Mouse (Mus musculus) embryo, embryonic 10.5 days (tissue): Measurements from ENCODE around the gene Uqcc3.
"Not testable (repeated sequence)": the region's sequence is repeated elsewhere in the genome, so short reads cannot be mapped to it uniquely, and the experiment has no call there.

Experiments used
- DNase-seq: peaks from one replicate; pipeline ENCODE4 v3.0.0-alpha.2; 2015; ENCODE audit warnings: low spot score

Gene Uqcc3

DNA sequence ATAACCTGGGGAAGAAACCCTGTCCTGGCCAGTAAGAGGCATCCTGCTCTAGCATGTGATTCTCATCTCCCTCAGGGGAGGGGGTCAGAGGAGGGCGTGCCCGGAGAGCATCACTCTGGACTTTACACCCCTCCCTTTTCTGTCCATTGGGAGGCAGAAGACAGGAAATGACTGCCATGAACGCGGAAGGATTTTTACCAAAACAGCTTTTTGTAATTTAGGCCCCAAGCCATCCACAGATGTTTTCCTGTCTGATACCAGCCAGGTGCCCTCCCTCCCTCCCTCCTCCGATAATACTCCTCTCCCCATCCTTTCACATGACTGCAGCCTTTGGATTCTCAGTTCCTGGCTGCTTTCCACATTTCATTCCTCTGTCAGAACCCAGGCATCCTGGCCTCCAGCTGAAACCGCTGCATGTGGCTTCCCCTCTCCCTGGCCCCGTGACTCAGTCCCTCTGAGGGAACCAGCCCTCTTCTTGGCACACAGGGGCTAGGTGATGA is 30.3 kb downstream of the Uqcc3 start, which contains the start of gene Lrrn4cl:
TSS of gene Lrrn4cl (plus strand) at position 367 of the 500 bp plus-strand sequence.
- DNase-seq: peak; percentile 64

DNA sequence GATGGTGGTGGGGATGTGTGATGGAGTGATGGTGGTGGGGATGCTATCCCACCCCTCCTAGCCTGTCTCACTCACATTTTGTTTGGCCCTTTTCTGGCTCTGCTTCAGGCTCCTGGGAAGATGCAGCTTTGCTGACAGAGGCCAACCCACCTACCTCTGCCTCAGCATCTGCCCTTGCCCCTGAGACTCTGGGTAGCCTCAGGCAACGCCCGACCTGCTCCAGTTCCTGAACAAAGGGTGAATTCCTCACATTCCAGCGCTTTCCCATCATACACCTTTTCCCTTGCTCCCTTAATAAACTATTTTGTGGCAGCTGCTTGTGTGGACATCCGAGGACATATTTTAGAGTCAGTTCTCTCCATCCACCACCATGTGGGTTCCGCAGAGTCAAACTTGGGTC is 32.4 kb downstream of the Uqcc3 start:
- DNase-seq: no peak

DNA sequence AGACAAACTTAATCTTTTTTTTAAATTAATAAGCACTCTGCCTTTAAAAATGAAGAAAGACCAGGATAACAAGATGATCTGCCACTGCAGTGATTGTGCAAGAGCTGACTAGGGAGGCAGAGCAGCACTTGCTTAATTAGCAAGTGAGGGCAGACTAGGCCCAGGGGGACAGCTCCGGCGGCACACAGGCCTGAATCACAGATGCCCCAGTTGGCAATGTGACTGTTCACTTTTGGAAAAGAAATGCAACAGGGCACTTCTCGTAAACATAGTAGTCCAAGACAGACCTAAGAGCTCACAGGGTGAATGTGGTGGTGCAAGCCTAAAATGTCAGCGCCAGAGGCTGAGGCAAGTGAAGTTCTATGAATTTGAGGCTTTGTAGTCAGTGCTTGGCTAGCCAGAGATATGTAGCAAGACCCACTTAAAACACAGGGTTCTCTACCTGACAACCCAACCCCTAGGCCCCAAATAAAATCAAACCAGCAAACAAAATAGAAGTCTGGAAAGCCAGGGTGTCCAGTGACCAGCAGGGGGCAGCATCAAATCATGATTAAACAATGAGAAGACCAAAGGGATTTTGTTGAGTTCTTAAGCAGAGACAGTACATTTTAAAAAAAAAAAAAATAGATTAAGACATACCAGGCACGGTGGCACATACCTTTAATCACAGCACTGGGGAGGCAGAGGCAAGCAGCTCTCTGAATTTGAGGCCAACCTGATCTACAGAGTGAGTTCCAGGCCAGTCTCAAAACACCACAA is 36.2 kb downstream of the Uqcc3 start:
- peak; percentile 90 for DNase-seq

DNA sequence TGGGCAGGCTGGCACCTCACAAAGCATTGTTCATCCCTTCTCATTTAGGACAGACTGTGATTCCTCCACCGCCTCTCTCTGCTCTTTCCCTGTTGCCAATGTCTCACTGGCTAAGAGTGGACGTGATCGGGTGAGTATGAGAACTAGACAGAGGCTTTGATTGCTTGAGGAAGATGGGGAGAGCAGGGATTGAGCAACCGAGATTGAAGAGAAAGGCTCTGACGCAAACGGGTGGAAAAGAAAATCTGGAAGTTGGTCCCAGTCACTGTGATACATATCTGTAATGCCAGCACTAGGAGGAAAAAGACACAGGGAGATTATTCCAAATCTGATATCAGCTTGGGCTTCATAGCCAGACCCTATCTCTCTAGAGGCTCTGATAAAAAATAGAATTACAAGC is 37.8 kb downstream of the Uqcc3 start:
- no peak for DNase-seq

DNA sequence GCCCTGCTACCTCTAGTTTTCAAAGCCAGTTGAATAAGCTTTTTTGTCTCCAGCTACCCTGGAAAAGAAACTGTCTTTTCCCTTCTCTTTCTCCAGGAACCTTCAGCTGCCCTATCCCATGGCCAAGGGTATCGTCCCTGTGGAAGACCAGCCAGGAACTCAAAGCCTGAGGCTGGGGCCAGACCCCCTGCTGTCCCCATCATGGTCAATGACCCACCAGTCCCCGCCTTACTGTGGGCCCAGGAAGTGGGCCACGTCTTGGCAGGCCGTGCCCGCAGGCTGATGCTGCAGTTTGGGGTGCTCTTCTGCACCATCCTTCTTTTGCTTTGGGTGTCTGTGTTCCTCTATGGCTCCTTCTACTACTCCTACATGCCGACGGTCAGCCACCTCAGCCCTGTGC is 39.7 kb downstream of the Uqcc3 start:
- DNase-seq: no peak

DNA sequence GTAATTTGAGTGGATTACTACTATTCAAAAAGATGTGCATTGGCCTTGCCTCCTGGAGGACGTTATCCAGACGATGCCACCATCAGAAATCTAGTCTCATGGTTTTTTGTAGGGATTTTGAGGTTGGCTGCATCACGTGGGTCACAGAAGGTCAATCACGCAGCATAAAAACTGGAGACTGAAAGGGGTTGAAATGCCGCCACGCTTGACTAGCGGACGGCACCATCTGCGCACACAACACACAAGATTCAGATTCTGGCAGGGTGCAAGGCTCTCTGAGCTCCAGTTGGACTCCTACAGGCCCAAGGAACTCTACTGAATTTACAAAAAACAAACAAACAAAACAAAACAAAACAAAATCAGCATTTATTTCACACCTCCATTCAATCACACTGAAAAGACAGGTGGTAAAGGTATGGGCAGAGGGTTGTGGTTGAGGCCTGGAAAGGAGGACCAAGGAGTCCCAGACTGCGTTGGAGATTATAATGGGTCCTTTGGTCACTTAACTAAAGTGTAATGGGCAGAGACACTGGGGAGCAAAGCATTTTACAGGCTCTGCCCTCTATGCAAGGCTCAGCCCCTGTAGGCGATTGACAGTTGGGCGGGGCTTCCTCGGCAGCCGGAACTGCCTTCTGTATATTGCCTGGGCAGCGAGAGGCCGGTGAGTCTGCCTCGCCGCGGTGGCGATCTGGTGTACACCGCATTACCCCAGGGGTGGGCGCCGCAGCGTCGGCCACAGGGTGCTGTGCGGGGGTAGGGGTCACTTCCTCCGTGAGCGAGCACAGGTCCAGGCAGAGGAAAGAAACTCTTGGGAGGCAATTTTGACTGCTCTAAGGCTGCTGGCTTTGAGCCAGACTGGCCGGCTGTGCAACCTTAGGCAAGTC is 40.6 kb downstream of the Uqcc3 start:
- peak; percentile 82 for DNase-seq

DNA sequence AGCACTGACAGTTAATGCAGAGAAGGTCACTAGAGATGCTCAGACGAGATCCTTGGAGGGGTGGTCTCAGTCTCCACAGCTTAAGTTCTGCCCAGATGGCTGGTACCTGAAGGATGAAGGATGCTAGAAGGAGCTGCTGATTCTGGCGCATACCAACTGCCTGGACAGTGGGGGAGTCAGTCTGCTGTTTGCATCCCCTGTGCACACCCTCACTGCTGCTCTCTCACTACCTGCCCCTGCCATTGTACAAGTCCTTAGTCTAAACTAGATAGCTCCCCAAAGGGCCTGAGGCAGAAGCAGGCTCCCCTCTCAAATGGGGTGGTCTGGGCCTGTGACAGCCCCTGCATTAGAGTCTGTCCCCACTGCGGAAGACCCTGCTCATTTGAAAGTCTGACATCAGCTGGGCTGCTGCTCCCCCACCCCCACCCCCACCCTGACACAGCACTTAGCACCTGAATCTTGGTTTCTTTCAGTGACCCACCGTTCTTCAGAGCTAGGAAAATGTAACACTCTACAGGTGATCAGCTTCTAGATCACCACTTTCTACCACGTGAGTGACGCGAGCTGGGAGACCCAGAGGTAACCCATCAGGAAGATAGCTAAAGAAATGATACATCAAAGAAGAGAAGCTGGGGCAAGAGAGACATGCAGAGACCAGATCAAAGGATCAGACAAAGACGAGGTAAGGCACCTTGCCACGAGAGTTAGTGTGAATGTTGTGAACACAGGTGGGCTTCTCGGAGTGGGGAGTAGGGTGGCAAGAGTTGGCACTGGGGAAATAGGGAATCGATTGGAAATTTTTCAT is 41.4 kb downstream of the Uqcc3 start, which contains the start of gene Gng3:
TSS of gene Gng3 (minus strand) at position 92 of the 805 bp plus-strand sequence.
- peak; percentile 67 for DNase-seq

DNA sequence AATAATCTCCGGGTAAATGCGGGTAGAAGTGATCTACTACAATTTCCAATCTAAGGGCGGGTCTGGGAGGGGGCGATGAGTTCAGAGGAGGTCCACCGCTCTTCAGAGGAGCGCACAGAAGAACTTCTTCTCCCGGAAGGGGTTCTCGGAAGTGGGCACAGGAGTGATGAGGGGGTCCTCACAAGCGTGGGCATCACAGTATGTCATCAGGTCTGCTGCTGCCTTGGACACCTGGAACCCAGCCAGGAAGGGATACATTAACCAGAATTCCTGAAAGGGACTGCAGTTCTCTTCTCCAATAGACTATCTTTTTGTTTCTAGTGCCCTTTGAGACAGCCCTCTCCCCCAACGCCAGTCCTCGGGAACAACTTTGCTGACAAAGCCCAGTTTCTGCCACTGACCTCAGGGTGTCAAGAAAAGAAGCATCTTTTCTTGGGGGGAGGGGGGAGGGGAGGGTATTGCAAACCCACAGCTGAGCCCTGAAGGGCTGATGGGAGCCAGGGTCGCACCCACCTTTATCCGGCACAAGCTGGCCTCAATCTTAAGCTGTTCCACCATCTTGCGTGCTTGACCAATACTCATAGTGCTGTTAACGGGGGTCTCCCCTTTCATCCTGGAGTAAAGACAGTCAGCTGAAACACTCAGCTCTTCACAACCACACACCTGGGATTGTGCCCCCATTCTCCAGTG is 42.5 kb downstream of the Uqcc3 start:
- no peak for DNase-seq

DNA sequence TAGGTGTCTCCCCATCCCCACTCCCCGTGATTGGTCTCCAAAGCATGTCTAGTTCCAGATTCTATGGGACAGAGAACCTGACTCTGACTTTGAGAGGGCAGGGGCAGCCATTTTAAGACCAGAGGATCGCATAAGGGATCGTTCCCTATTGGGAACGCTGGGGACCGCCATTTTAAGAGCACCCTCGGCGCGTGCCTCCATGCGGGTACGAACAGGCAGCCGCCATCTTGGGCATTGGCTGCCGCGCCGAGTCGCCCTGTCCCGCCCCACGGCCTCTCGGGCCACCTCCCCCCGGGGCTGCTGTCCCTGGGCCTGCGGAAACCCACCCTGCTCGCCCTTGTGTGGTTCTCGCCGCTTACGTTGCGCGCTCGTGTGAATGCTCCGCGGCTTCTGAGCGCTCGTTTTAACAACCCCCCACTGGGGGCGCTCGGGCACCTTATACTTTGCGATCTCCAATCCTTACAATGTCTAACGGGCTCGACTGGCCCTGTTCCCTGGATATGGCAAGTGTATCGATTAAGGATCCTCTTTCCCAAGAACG is 43.4 kb downstream of the Uqcc3 start, which contains the start of gene Bscl2:
TSS of gene Bscl2 (plus strand) at position 217 of the 541 bp plus-strand sequence.
- peak; percentile 89 for DNase-seq

DNA sequence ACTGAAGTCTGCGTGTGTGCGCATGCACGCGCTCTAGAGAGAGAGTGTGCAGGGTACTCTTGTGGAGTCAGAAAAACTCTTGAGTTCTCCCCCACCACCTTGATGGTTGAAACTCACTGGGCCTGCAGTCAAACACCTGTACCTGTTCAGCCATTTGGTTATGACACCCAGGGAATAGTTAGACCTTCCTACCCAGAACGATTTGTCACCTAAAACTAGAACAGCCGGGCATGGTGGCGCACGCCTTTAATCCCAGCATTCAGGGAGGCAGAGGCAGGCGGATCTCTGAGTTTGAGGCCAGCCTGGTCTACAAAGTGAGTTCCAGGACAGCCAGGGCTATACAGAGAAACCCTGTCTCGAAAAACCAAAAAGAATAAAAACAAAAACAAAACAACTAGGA is 44.4 kb downstream of the Uqcc3 start:
- DNase-seq: not testable (repeated sequence)

DNA sequence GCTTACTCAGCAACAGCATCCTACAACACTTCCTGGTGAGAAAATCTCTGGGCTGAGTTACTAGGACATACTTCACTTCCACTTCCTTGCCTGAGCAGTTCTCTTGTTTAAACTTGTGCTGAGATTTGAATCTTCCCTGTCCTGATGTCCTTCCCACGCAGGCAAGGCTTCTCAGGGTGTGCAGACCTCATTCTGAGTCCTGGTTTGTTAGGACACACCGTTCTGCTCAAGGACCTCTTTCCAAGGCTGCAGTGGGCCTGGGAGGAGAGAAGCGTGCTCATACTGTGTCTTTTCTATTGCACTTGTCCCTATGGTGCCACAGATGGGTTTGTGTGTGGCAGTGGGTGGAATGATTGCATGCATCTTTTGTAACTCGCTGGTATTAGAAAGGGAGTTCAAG is 47.8 kb downstream of the Uqcc3 start:
- DNase-seq: no peak

DNA sequence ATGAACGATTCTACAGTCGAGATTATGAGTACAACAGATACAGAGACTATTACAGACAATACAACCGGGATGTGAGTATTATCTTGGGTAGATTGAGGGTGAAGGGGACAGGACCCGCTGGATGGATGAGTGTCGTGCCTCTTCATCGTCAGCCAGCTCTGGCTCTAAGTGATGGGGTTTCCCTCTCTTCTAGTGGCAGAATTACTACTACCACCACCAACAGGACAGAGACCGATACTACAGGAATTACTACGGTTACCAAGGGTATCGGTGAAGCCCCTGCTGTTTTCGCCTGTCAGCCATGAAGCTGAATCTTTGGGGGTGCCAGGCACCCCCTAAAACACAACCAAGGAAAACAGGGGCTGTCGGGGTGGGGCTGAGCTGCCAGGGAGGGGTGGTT is 49.5 kb downstream of the Uqcc3 start:
- DNase-seq: peak; percentile 4

DNA sequence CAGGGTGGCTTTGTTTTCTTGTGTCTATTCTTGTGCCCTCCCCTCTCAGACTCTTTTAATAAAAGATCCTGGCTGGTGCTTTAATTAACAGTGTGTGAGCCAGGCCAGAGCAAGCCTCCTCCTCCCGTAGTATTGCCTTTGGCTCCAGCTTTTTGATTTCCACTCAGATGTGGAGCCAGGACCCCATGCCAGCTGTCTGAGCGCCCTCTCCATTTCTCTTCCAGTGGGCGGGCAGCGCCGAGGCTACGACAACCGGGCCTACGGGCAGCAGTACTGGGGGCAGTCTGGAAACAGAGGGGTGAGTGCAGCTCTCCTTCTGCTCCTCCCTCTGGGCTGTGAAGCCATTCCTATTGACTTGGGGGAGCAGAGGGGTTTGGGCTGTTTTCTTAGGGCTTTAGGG is 50.1 kb downstream of the Uqcc3 start:
- DNase-seq: no peak
